Mouse (Mus musculus) neural tube, embryonic 14.5 days (tissue): Measurements from ENCODE around the gene Chaf1a. TPM values are rescaled to one million over a fixed set of nuclear protein-coding genes. Genes with fewer than 3 reads are reported as not detected.

Source experiments
- ATAC-seq: fragments of 200-750 bp; cut with Nextera tagmentation; 2 replicates; pipeline ENCODE4 v1.8.0; 2017; ENCODE audit warnings: low read depth, mild to moderate bottlenecking, moderate TSS enrichment, moderate library complexity
- H3K27ac ChIP-seq: fragments of 300-500 bp; sonication (generic); 2 replicates; pipeline ENCODE4 v1.5.1; 2014; ENCODE audit warnings: low read depth, mild to moderate bottlenecking, control low read depth, low read length, moderate library complexity, mixed read lengths
- H3K27me3 ChIP-seq: fragments of 300-500 bp; sonication (generic); 2 replicates; pipeline ENCODE4 v1.6.1; 2014; ENCODE audit warnings: low read length; ENCODE audit not compliant: control insufficient read depth, insufficient read depth
- H3K36me3 ChIP-seq: fragments of 300-500 bp; sonication (generic); 2 replicates; pipeline ENCODE4 v1.6.1; 2014; ENCODE audit warnings: low read length, mixed read lengths; ENCODE audit not compliant: control insufficient read depth, insufficient read depth
- H3K4me1 ChIP-seq: fragments of 300-500 bp; sonication (generic); 2 replicates; pipeline ENCODE4 v1.6.1; 2014; ENCODE audit warnings: low read length; ENCODE audit not compliant: control insufficient read depth, insufficient read depth
- H3K4me2 ChIP-seq: fragments of 300-500 bp; sonication (generic); 2 replicates; pipeline ENCODE4 v1.6.1; 2014; ENCODE audit warnings: mild to moderate bottlenecking, low read depth, low read length, control low read depth
- H3K4me3 ChIP-seq: fragments of 300-500 bp; sonication (generic); 2 replicates; pipeline ENCODE4 v1.5.1; 2014; ENCODE audit warnings: low read depth, low read length, control low read depth, mixed read lengths
- H3K9ac ChIP-seq: fragments of 300-500 bp; sonication (generic); replicated peaks from 2 replicates; pipeline ENCODE4 v1.6.1; 2014; ENCODE audit warnings: low read depth, mild to moderate bottlenecking, control low read depth, low read length, mixed read lengths
- H3K9me3 ChIP-seq: fragments of 300-500 bp; sonication (generic); 2 replicates; pipeline ENCODE4 v1.6.1; 2016; ENCODE audit warnings: low read length; ENCODE audit not compliant: control insufficient read depth
- WGBS: fragments of 180-500 bp; shearing (Covaris S2); extraction: QIAGEN DNeasy Blood & Tissue Kit; methylation state at CpG from one replicate; pipeline ENCODE4 v1.1.7; 2014; 5-methylcytosine and 5-hydroxymethylcytosine counted together
- polyA plus RNA-seq: library from polyadenylated mRNA; unstranded; fragments of >200 nt; fragmentation: Nextera tagmentation; extraction: Ambion mirVana; gene quantifications from 2 replicates; pipeline ENCODE4 v1.2.1, GENCODE M21; 2014

The Chaf1a gene
- polyA plus RNA-seq, 1 experiment from 2014 or later: 2.3 TPM

DNA sequence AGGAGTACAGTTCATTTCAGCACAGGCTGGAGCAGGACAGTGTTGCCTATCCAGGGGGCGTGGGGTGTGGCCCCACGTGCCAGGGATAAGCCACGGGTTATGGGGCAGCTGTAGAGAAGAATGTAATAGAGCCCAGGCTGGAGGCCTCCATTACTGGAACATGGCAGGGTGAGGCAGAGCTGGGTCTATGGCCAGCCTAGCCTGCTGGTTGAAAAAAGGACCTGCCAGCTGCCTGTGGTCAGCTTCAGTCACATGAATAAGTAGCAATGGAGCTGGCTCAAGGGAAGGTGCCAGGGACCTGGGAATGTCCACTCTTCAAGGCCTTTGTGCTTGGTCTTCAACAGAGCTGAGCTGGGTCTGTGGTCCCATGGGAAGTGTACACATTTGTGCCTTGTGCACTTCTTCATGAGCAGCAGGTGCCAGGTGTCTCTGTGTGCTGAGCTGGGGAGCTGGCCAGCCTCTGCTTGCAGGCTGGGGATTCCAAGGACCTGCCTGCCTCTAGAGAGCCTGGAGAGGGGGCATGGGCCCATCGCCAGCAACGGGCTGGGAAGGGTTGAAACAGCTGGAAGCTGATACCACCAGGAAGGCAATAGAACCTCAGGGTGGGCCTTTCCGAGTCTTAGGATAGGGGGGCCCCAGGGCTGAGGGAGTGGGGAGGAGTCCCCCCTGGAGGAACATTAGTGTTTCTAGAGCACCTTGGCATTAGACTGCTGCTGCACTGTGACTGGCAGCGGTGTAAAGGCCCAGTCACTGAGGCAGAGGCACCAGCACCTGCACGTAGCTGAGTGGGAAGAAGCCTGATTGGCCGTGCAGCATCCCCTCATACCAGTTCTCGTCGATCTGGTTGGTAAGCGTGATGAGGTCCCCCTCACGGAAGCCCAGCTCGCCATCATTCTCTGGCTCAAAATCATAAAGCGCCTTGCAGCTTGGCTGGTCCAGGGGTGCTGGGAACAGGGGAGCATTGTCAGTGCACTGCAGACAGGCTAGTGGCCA lies 23.1 kb upstream of the Chaf1a start:
- 85% methylated on average over 15 of the region's 15 CpGs for WGBS
- H3K9ac ChIP-seq: no peak overlapping the region
- peaks cover 6% of the 10 kb centered on the region; the same call in 1 of the 2 replicates for H3K4me1 ChIP-seq
- no peak overlapping the region for H3K27ac ChIP-seq
- H3K4me2 ChIP-seq: no peak overlapping the region
- no peak overlapping the region for H3K4me3 ChIP-seq
- no peaks in the 10 kb centered on the region for H3K27me3 ChIP-seq
- H3K36me3 ChIP-seq: peaks cover 58% of the 10 kb centered on the region
- no peak for ATAC-seq
- no peaks in the 10 kb centered on the region for H3K9me3 ChIP-seq

DNA sequence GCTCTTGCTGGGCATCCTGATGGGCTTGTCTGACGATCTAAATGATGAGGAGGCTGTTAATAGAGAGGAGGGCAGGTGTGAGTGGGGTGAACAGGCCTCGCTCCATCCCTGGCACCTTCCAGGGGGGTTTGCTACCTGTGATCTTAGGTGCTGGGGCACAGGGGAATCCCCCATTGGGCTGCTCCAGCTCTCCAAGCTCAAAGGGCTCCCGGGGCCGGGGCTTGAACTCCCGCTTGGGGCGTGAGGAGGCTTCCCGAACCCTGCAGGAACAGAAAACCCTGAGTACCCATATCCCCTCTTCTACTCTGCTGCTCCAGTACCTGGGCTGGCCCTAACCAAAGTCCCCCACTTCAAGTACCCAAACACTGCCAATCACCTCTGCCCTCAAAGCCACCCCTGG lies 22.4 kb upstream of the Chaf1a start:
- Histone ChIP-seq H3K27ac (0 out of 2 replicates have a peak overlapping the region, but pooled peaks have one; percentile 34), H3K4me1 (peaks cover 6% of the 10 kb centered on the region; the same call in 1 of the 2 replicates), H3K4me2 (no peak overlapping the region), H3K4me3 (no peak overlapping the region), H3K36me3 (peaks cover 55% of the 10 kb centered on the region), H3K27me3 (no peaks in the 10 kb centered on the region), H3K9ac (no peak overlapping the region), H3K9me3 (no peaks in the 10 kb centered on the region)
- no peak for ATAC-seq
- 93% methylated on average over 7 of the region's 7 CpGs for WGBS

DNA sequence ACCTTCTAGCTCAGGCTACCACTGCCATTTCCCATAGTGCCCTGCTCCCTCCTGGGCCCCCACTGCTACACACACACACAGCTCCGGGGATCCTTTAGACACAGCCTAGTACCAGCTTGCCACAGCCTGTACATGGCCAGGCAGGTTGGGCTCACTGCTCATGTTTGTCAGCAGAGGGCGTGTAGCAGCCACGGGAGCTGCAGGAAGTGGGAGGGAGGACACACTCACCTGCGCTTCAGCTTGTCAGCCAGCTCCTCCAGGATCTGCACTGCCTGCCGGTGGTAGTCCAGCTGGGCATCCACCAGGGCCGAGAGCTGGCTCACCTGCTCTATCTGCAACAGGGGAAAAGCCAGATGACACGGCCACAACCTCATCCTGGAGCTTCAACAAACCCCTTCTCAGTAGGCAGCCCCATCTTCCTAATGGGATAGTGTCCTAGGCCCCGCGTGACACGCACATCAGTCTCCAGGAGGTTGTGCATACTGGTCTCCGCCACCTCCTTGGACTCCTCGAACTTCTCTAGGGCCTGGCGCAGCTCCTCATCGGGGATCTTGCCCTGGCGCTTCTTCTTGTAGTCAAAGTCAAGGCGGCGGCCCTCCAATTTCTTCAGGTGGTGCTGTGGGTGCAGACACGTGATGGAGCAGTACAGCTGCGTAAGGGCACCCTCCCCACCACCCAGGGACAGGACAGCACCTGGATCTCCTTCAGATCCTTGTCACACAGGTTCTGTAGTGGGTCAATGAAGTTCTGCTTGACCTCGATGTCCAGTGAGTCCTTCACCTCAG lies 21.7 kb upstream of the Chaf1a start:
- Histone ChIP-seq H3K27ac (peak overlapping the region; percentile 34; the same call in 1 of the 2 replicates), H3K4me3 (no peak overlapping the region), H3K4me2 (no peak overlapping the region), H3K36me3 (peaks cover 49% of the 10 kb centered on the region), H3K9me3 (no peaks in the 10 kb centered on the region), H3K27me3 (no peaks in the 10 kb centered on the region), H3K4me1 (peaks cover 6% of the 10 kb centered on the region; the same call in 1 of the 2 replicates), H3K9ac (no peak overlapping the region)
- WGBS: 78% methylated on average over 20 of the region's 20 CpGs
- peak; percentile 21; the same call in 1 of the 2 replicates for ATAC-seq

DNA sequence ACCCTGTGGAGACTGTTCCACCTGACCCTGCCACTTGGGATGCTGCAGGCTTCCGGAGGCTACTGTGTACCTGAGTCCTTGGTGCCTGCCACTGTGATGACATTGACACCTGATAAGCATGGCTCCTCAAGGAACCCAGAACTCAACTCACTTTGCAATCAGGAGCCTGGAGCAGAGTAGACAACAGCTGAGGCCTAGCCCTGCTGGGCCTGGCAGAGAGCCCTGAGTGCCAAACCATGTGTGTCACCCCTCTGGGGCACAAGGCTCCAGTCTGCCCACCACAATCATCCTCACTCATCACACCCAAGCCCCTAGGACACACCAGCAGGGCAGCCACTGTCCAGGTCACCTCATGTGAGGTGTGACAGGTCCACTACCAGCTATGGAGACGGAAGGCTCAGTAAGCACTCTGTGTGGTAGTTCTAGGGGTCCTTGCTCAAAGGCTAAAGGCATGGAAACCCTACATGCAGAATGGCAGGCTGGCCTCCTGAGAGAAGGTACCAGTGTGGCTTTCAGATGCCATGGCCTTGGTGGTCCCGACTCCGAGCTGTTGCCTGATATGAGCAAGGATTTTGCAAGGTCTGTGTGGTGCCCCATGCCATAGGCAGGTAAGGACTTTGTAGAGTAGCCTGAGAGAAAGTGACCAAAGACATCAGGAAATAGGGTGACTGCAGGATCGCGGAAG lies 19.7 kb upstream of the Chaf1a start:
- no peak overlapping the region for H3K4me3 ChIP-seq
- H3K9ac ChIP-seq: no peak overlapping the region
- peaks cover 6% of the 10 kb centered on the region; the same call in 1 of the 2 replicates for H3K4me1 ChIP-seq
- 90% methylated on average over 6 of the region's 6 CpGs for WGBS
- no peak for ATAC-seq
- no peak overlapping the region for H3K4me2 ChIP-seq
- peaks cover 40% of the 10 kb centered on the region for H3K36me3 ChIP-seq
- peak overlapping the region; percentile 16; the same call in 1 of the 2 replicates for H3K27ac ChIP-seq
- no peaks in the 10 kb centered on the region for H3K27me3 ChIP-seq
- H3K9me3 ChIP-seq: no peaks in the 10 kb centered on the region

DNA sequence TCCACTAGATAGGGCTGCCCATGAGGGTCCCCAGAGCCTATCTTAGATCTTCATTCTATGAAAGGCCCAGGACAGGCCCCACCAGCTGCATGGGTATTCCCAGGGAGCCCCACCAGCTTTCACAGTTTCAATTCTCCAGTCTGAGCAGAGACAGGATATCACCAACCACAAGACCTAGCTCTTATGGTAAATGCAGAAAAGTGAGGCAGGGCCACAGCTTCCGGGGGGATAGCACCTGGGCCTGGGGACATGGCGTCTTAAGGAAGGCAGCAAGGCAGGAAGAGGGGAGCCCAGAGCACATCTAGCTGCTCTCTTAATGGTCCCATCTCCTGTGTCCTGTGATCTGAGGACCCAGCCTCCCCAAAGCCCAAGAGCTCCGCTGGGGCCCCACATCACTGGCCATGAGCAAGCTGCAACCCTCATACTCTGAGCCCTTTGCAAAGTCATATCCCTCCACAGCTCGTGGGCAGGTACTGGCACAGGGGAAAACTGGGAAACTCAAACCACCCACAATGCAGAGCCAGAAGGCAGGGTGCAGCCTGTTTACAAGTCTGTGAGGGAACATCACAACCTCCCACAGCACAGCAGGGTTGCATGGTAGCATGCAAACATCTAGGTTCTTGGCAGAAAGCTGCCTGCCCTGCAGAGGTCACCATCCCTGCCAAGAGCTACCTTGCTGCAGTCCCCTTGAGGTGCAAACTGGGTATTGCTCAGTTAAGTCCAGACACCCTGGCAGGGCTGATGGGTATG lies 18.9 kb upstream of the Chaf1a start:
- 85% methylated on average over 4 of the region's 4 CpGs for WGBS
- ATAC-seq: no peak
- H3K36me3 ChIP-seq: peaks cover 32% of the 10 kb centered on the region
- H3K4me3 ChIP-seq: no peak overlapping the region
- no peaks in the 10 kb centered on the region for H3K9me3 ChIP-seq
- peak overlapping the region; percentile 16 for H3K27ac ChIP-seq
- H3K4me1 ChIP-seq: peaks cover 6% of the 10 kb centered on the region; the same call in 1 of the 2 replicates
- no peak overlapping the region for H3K4me2 ChIP-seq
- no peaks in the 10 kb centered on the region for H3K27me3 ChIP-seq
- H3K9ac ChIP-seq: no peak overlapping the region

- peaks cover 24% of the 10 kb centered on the region for H3K36me3 ChIP-seq
- no peak overlapping the region for H3K4me2 ChIP-seq
- no peaks in the 10 kb centered on the region for H3K27me3 ChIP-seq
- H3K4me3 ChIP-seq: no peak overlapping the region
- no peak overlapping the region; the same call in none of the 2 replicates for H3K27ac ChIP-seq
- no peak overlapping the region for H3K9ac ChIP-seq
- WGBS: 54% methylated on average over 2 of the region's 2 CpGs
- no peak for ATAC-seq
- H3K4me1 ChIP-seq: peaks cover 6% of the 10 kb centered on the region; the same call in 1 of the 2 replicates
- no peaks in the 10 kb centered on the region for H3K9me3 ChIP-seq
These were observed 17.9 kb upstream of the Chaf1a start for GRCm38 (mm10) chr17:56022131-56022988.

GRCm38 (mm10) chr17:56022989-56023290 lies 17.3 kb upstream of the Chaf1a start:
- H3K36me3 ChIP-seq: peaks cover 18% of the 10 kb centered on the region; the same call in 1 of the 2 replicates
- H3K27me3 ChIP-seq: no peaks in the 10 kb centered on the region
- no peak overlapping the region for H3K4me3 ChIP-seq
- ATAC-seq: no peak
- H3K27ac ChIP-seq: no peak overlapping the region
- no peaks in the 10 kb centered on the region for H3K9me3 ChIP-seq
- no peak overlapping the region for H3K4me2 ChIP-seq
- peaks cover 6% of the 10 kb centered on the region; the same call in 1 of the 2 replicates for H3K4me1 ChIP-seq
- no peak overlapping the region for H3K9ac ChIP-seq
- 78% methylated on average over 4 of the region's 4 CpGs for WGBS
